Mouse (Mus musculus) layer of hippocampus, adult 18-20 months (tissue): ENCODE data around the gene Arfip1. TPM values are rescaled to one million over a fixed set of nuclear protein-coding genes. Genes with fewer than 3 reads are reported as not detected.

Experiments used
- DNase-seq, 2 experiments: peaks; one replicate each; pipeline ENCODE4 v3.0.0; 2022; ENCODE audit warnings: low spot score in 2 of 2
- long read RNA-seq: library from polyadenylated mRNA; stranded (forward); transcript quantifications from one replicate; pipeline ENCODE4 v2.0.0, GENCODE M21; 2021
- total RNA-seq, 2 experiments: library from RNA; stranded (reverse); gene quantifications; 2 replicates each; pipeline ENCODE4 v1.2.3; 2021

Gene Arfip1
- 10 to 100 TPM; 21.9 to 22.1 TPM for total RNA-seq
- long read RNA-seq, transcript Arfip1-201 (8 exons, 2,799 nt), result major isoform, 19 of 28 reads
- long read RNA-seq, partial matches to known transcripts, result 2 of 28 reads
- long read RNA-seq, other reads (novel, unspliced or antisense), result 3 of 28 reads

- DNase-seq, result peak; percentile 89 to 96
Observed at GRCm38 (mm10) chr3:84582023-84582912, at the start of gene Arfip1. Gene Arfip1 (minus strand): TSS chr3:84582625.

- DNase-seq, result no peak
Observed at GRCm38 (mm10) chr3:84631586-84631985, 49.2 kb upstream of the Arfip1 start.

- DNase-seq, result no peak
Observed at GRCm38 (mm10) chr3:84622026-84622425, 39.6 kb upstream of the Arfip1 start.

GRCm38 (mm10) chr3:84619725-84620124 lies 37.3 kb upstream of the Arfip1 start:
- no peak for DNase-seq

GRCm38 (mm10) chr3:84619056-84619455 lies 36.6 kb upstream of the Arfip1 start:
- no peak for DNase-seq

GRCm38 (mm10) chr3:84618627-84619026 lies 36.2 kb upstream of the Arfip1 start:
- no peak for DNase-seq

GRCm38 (mm10) chr3:84615856-84616225 lies 33.4 kb upstream of the Arfip1 start:
- DNase-seq, result no peak

- DNase-seq, result peak in 1 of 2 experiments; percentile 63
Observed at GRCm38 (mm10) chr3:84615050-84615855, 32.8 kb upstream of the Arfip1 start.

GRCm38 (mm10) chr3:84610183-84610710 lies 27.8 kb upstream of the Arfip1 start:
- no peak for DNase-seq

GRCm38 (mm10) chr3:84603212-84603611 lies 20.8 kb upstream of the Arfip1 start:
- DNase-seq, result no peak

GRCm38 (mm10) chr3:84602759-84603158 lies 20.3 kb upstream of the Arfip1 start:
- DNase-seq, result no peak

- no peak for DNase-seq
Observed at GRCm38 (mm10) chr3:84601870-84602495, 19.6 kb upstream of the Arfip1 start.

- no peak for DNase-seq
Observed at GRCm38 (mm10) chr3:84598756-84599155, 16.3 kb upstream of the Arfip1 start.

GRCm38 (mm10) chr3:84597996-84598734 lies 15.7 kb upstream of the Arfip1 start:
- DNase-seq, result no peak

GRCm38 (mm10) chr3:84595677-84596234 lies 13.3 kb upstream of the Arfip1 start:
- DNase-seq, result no peak

GRCm38 (mm10) chr3:84594894-84595676 lies 12.7 kb upstream of the Arfip1 start:
- DNase-seq, result peak; percentile 28 to 72

GRCm38 (mm10) chr3:84593274-84593673 lies 10.8 kb upstream of the Arfip1 start, which contains the start of gene Tigd4:
Gene Tigd4 (plus strand): TSS chr3:84593574.
- no peak for DNase-seq

- DNase-seq, result peak in 1 of 2 experiments; percentile 42
Observed at GRCm38 (mm10) chr3:84586736-84587135, 4.3 kb upstream of the Arfip1 start.

- no peak for DNase-seq
Observed at GRCm38 (mm10) chr3:84582913-84583276, 470 bp upstream of the Arfip1 start.
